Mouse (Mus musculus) ovary, postnatal 36 days (tissue): Measurements from ENCODE around the gene Txn1.

Source experiments
- DNase-seq: peaks from one replicate; pipeline ENCODE4 v3.0.0; 2022; ENCODE audit warnings: low spot score, mixed read lengths

Txn1 gene

GRCm38 (mm10) chr4:57895902-57896301, 60.3 kb downstream of the Txn1 start:
- no peak for DNase-seq

- no peak for DNase-seq
Observed at GRCm38 (mm10) chr4:57895140-57895539, 61.1 kb downstream of the Txn1 start.
